Mouse (Mus musculus) layer of hippocampus, postnatal 14 days (tissue): ENCODE data around the gene Csnk1g2. TPM values are rescaled to one million over a fixed set of nuclear protein-coding genes. Genes with fewer than 3 reads are reported as not detected.
"Not testable (repeated sequence)": the region's sequence is repeated elsewhere in the genome, so short reads cannot be mapped to it uniquely, and the experiment has no call there.

ENCODE experiments used
- DNase-seq, 2 experiments: peaks; one replicate each; pipeline ENCODE4 v3.0.0; 2021 to 2022; ENCODE audit warnings: low spot score in 2 of 2, mixed read lengths in 1 of 2
- total RNA-seq, 2 experiments: library from RNA; stranded (reverse); gene quantifications; 2 replicates each; pipeline ENCODE4 v1.2.3; 2021

Gene Csnk1g2
- total RNA-seq, 2 experiments from 2014 or later, result 176 to 180 TPM

GRCm38 (mm10) chr10:80621940-80622660 lies 538 bp upstream of the Csnk1g2 start:
- DNase-seq, result peak; percentile 99 to 100

- DNase-seq, result peak; percentile 47 to 54
Observed at GRCm38 (mm10) chr10:80623457-80624191, 986 bp downstream of the Csnk1g2 start.

- no peak for DNase-seq
Observed at GRCm38 (mm10) chr10:80625764-80626163, 3.1 kb downstream of the Csnk1g2 start.

- no peak for DNase-seq
Observed at GRCm38 (mm10) chr10:80627685-80628084, 5.0 kb downstream of the Csnk1g2 start.

GRCm38 (mm10) chr10:80628925-80629324 lies 6.3 kb downstream of the Csnk1g2 start:
- DNase-seq, result no peak

- no peak for DNase-seq
Observed at GRCm38 (mm10) chr10:80635345-80635744, 12.7 kb downstream of the Csnk1g2 start.

- no peak for DNase-seq
Observed at GRCm38 (mm10) chr10:80646936-80647335, 24.3 kb downstream of the Csnk1g2 start.

- not testable (repeated sequence) for DNase-seq
Observed at GRCm38 (mm10) chr10:80649910-80650309, 27.3 kb downstream of the Csnk1g2 start.

GRCm38 (mm10) chr10:80650392-80650791 lies 27.8 kb downstream of the Csnk1g2 start:
- no peak for DNase-seq

GRCm38 (mm10) chr10:80653156-80653720 lies 30.6 kb downstream of the Csnk1g2 start:
- no peak for DNase-seq

- DNase-seq, result no peak
Observed at GRCm38 (mm10) chr10:80654866-80655265, 32.2 kb downstream of the Csnk1g2 start.

- no peak for DNase-seq
Observed at GRCm38 (mm10) chr10:80655406-80656129, 32.9 kb downstream of the Csnk1g2 start.

- peak; percentile 88 to 97 for DNase-seq
Observed at GRCm38 (mm10) chr10:80656130-80656862, 33.7 kb downstream of the Csnk1g2 start.

GRCm38 (mm10) chr10:80656863-80657623 lies 34.4 kb downstream of the Csnk1g2 start, which contains the start of gene Btbd2:
Gene Btbd2 (minus strand): TSS chr10:80657071.
- DNase-seq, result no peak

- DNase-seq, result no peak
Observed at GRCm38 (mm10) chr10:80658194-80658840, 35.7 kb downstream of the Csnk1g2 start.

- no peak for DNase-seq
Observed at GRCm38 (mm10) chr10:80658841-80659202, 36.2 kb downstream of the Csnk1g2 start.

GRCm38 (mm10) chr10:80659213-80659612 lies 36.6 kb downstream of the Csnk1g2 start:
- DNase-seq, result peak; percentile 77

- no peak for DNase-seq
Observed at GRCm38 (mm10) chr10:80661149-80661548, 38.5 kb downstream of the Csnk1g2 start.

- DNase-seq, result no peak
Observed at GRCm38 (mm10) chr10:80663485-80664196, 41.0 kb downstream of the Csnk1g2 start.
